Mouse (Mus musculus): ENCODE data around the gene Ppy. TPM values are rescaled to one million over a fixed set of nuclear protein-coding genes. Genes with fewer than 3 reads are reported as not detected.

Gene Ppy
- polyA plus RNA-seq, 1 experiment from 2014 or later = not detected

DNA sequence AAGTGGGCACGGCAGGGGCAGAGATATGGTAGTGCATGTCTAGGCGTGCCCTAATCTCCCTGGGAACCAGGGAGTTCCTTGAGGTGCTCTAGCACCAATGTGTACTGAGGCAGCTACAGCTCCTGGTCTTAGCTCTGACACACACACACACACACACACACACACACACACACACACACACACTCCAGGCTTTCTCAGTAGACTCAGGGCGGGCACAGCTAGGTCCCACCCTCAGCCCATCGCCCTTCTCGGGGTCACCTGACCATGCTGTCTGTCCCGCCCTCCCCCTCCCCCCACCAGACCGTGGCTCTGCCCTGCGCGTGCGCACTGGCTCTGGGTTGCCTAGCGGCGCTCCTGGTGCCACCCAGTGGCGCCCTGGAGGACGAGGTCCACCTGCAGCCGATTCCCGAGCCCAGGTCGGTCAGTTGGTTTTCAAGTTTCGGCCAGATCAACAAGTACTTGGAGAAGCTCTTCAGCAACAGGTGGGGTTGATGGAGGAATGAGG lies 4.2 kb downstream of the Ppy start:
- H3K4me2 ChIP-seq (ENCODE audit: low read depth, low read length) = peak overlapping the region; percentile 64
- ATAC-seq (replicated peaks; ENCODE audit: extremely low read depth, insufficient read depth, low FRiP score) = peak; percentile 92
- peak overlapping the region; percentile 34 for H3K4me3 ChIP-seq (ENCODE audit: low read length)
- no peaks in the 10 kb centered on the region for H3K36me3 ChIP-seq (ENCODE audit: control insufficient read depth, insufficient read depth)
- peaks cover 5% of the 10 kb centered on the region for H3K4me1 ChIP-seq (ENCODE audit: control insufficient read depth, insufficient read depth, low read length)
- H3K27ac ChIP-seq (ENCODE audit: low read length) = no peak overlapping the region
- WGBS = 5% methylated on average over 18 of the region's 18 CpGs
- peak overlapping the region; percentile 42 for H3K9ac ChIP-seq (ENCODE audit: low read length)
- peaks cover 13% of the 10 kb centered on the region for H3K27me3 ChIP-seq (ENCODE audit: control insufficient read depth, insufficient read depth, low read length)
- no peaks in the 10 kb centered on the region for H3K9me3 ChIP-seq (replicated peaks; ENCODE audit: control insufficient read depth, low read length)

DNA sequence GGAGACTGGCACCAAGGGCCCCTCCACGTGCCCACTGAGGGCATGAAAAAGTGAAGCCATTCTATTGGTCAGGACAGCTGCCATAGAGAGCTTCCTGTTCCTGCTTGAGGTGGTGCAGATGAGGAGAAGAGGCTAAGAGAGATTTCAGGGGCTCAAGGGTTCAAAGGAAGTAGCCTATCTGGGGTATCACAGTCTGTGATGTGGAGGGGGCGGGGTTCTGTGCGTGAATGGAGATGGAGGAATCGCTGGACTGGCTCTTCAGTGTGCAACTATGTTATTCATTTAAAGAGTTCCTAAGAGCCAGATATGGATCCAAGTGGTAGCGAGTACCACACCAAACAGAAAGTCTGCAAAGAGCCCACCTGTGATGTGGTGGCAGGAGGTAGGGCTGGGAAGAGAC lies 4.7 kb downstream of the Ppy start:
- Histone ChIP-seq H3K36me3 (ENCODE audit: control insufficient read depth, insufficient read depth) (no peaks in the 10 kb centered on the region), H3K9me3 (replicated peaks; ENCODE audit: control insufficient read depth, low read length) (no peaks in the 10 kb centered on the region), H3K27me3 (ENCODE audit: control insufficient read depth, insufficient read depth, low read length) (peaks cover 12% of the 10 kb centered on the region), H3K27ac (ENCODE audit: low read length) (no peak overlapping the region), H3K4me1 (ENCODE audit: control insufficient read depth, insufficient read depth, low read length) (peaks cover 5% of the 10 kb centered on the region), H3K4me3 (ENCODE audit: low read length) (peak overlapping the region; percentile 34; the same call in 1 of the 2 replicates), H3K4me2 (ENCODE audit: low read depth, low read length) (peak overlapping the region; percentile 64), H3K9ac (ENCODE audit: low read length) (no peak overlapping the region)
- no peak for ATAC-seq (replicated peaks; ENCODE audit: extremely low read depth, insufficient read depth, low FRiP score)
- 52% methylated on average over 5 of the region's 5 CpGs for whole genome bisulfite sequencing

DNA sequence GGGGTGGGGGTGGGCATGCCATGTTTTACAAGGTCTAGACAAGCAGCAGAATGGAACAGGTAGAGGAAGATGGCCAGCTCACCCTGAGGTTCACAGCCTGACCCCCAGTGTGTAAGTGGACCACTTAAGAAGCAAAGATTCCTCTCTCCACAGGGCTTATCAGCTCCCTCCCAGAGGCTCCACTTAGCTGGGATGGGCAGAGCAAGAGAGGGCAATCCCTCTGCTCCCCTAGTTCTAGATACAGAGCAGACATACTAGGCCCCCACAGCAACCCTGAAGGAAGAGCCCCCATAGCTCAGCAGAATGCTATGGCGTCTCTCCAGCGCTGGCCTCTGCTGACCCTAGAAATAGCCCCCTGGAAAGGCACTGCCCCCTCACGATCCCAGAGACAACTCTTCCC lies 5.4 kb downstream of the Ppy start:
- H3K27ac ChIP-seq (ENCODE audit: low read length) = no peak overlapping the region
- H3K27me3 ChIP-seq (ENCODE audit: control insufficient read depth, insufficient read depth, low read length) = peaks cover 6% of the 10 kb centered on the region
- no peak overlapping the region for H3K4me2 ChIP-seq (ENCODE audit: low read depth, low read length)
- H3K9ac ChIP-seq (ENCODE audit: low read length) = no peak overlapping the region
- ATAC-seq (replicated peaks; ENCODE audit: extremely low read depth, insufficient read depth, low FRiP score) = no peak
- H3K9me3 ChIP-seq (replicated peaks; ENCODE audit: control insufficient read depth, low read length) = no peaks in the 10 kb centered on the region
- 75% methylated on average over 3 of the region's 3 CpGs for WGBS
- no peaks in the 10 kb centered on the region for H3K36me3 ChIP-seq (ENCODE audit: control insufficient read depth, insufficient read depth)
- peaks cover 5% of the 10 kb centered on the region for H3K4me1 ChIP-seq (ENCODE audit: control insufficient read depth, insufficient read depth, low read length)
- H3K4me3 ChIP-seq (ENCODE audit: low read length) = no peak overlapping the region

DNA sequence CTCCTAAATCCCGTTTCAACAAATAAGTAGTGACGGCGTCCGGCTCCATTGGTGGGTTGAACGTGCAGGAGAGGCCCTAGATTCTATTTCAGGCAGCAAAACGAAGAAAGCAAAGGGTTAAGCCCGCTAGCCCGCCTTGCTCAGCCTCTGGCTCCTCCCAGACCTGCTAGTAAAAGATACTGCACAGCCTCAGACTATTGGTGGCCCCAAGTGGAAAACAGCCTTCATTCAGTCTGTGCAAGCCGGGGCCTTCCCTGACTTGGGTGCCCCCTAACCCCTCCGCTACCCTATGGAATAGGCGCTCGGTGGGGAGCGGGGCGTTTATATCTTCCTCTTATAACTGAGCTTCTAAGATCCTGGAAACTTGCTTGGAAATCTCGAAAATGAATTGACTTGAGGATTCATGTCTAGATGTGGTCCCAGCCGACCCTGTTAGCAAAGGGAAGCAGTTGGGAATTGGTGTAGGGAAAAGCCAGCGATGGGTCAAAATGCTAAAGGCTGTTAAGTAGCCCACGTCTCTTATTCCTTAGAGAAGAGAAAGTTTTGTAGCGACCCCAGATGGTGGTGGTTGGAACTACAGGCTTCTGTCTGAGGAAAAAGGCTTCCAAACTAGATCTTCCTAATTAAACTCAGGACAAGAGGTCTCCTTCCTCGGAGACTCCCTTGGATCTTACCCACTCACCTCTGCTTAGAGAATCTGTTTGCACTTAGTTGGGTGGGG lies 11.9 kb downstream of the Ppy start:
- under 1% methylated on average over 20 of the region's 20 CpGs for WGBS
- Histone ChIP-seq H3K4me2 (ENCODE audit: low read depth, low read length) (peak overlapping the region; percentile 98), H3K36me3 (ENCODE audit: control insufficient read depth, insufficient read depth) (no peaks in the 10 kb centered on the region), H3K27ac (ENCODE audit: low read length) (peak overlapping the region; percentile 77), H3K9ac (ENCODE audit: low read length) (peak overlapping the region; percentile 76), H3K9me3 (replicated peaks; ENCODE audit: control insufficient read depth, low read length) (no peaks in the 10 kb centered on the region), H3K4me1 (ENCODE audit: control insufficient read depth, insufficient read depth, low read length) (peaks cover 13% of the 10 kb centered on the region), H3K27me3 (ENCODE audit: control insufficient read depth, insufficient read depth, low read length) (peaks cover 3% of the 10 kb centered on the region; the same call in 1 of the 2 replicates), H3K4me3 (ENCODE audit: low read length) (peak overlapping the region; percentile 71)
- ATAC-seq (replicated peaks; ENCODE audit: extremely low read depth, insufficient read depth, low FRiP score) = peak; percentile 61

DNA sequence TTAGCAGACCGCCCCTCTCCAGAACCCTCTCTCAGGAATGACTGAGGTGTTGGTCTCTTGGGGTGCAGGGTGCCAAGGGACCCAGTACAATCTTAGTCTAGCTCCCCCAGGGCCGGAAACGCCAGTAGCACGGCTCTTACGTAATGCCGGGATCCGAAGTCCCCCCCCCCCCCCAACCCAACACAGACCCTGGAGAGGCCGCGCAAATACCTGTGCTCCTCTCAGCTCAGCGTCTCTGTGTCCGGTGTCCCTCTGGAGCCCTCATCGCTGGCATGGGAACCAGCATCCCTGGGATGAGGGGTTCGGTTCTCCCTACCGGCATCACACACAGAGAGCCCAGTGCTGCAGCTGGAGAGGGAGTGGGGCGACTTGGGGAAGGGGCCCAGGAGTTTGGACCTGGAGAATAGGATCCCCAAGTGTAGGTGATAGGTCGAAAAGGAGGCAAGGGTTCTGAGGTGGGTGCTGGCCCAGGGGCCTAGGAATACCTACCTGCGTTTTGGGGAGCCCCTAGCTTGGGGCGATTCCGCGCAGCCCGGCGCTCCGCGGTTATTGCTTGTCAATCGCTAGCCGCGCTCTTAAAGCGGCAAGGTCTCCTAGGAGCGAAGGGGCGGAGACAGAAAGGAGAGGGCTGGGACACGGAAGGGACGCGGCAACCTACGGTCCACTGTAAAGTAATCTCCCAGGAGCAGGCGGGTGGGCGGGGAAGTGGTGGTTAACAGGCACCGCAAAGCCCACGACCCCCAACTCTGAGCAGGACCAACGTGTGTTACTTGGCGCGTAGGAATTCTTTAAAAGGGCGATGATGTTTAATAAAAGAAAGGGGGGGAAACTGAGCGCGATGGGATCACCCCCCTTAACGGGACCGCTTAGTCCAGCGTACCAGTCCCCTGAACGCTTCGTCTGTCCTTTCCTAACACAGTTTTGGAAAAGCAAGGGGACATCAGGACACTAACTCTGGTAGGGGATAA lies 12.9 kb downstream of the Ppy start, which contains the start of gene Mpp2:
Gene Mpp2, minus strand, starts transcription at position 585 of the 968 bp plus-strand sequence.
- under 1% methylated on average over 49 of the region's 49 CpGs for WGBS
- Histone ChIP-seq H3K9ac (ENCODE audit: low read length) (peak within 1 kb of the TSS; percentile 76), H3K4me1 (ENCODE audit: control insufficient read depth, insufficient read depth, low read length) (peaks cover 13% of the 10 kb centered on the region), H3K36me3 (ENCODE audit: control insufficient read depth, insufficient read depth) (no peaks in the 10 kb centered on the region), H3K4me3 (ENCODE audit: low read length) (peak within 1 kb of the TSS; percentile 71), H3K27me3 (ENCODE audit: control insufficient read depth, insufficient read depth, low read length) (peaks cover 3% of the 10 kb centered on the region; the same call in 1 of the 2 replicates), H3K4me2 (ENCODE audit: low read depth, low read length) (peak within 1 kb of the TSS; percentile 98), H3K9me3 (replicated peaks; ENCODE audit: control insufficient read depth, low read length) (no peaks in the 10 kb centered on the region), H3K27ac (ENCODE audit: low read length) (peak within 1 kb of the TSS; percentile 79)
- ATAC-seq (replicated peaks; ENCODE audit: extremely low read depth, insufficient read depth, low FRiP score) = peak; percentile 72

DNA sequence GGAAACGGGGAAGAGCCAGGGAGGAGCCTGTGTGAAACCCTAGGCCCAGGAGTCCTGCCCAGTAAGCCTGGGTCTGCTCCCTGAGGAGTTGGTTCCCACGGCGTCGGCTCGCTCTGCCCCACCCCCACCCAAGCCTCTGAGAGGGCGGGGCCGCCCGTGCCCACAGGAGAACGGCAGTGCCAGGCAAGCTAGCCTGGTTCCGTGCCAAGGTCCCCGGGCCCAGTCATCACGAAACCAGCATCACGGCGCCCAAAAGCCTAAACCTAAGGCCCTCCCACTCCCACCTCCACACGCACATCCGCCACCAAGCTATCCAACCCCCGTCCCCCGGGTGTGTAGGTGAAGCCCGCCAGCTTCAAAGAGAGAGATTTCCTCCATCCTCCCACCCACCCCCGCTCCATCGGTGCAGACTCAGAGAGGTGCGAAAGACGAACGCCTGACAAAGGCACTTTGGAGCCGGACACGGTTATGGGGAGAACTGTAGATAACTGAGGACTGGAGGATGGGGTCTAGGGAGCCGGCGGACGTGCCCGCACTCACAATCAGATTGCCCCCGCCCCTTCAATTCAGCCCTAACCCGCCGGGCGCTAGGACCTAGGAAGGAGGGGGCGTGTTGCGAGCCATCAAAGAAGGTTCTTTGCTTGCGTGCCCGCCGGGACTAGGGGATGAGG lies 13.9 kb downstream of the Ppy start:
- H3K27ac ChIP-seq (ENCODE audit: low read length) = peak overlapping the region; percentile 79
- H3K4me1 ChIP-seq (ENCODE audit: control insufficient read depth, insufficient read depth, low read length) = peaks cover 20% of the 10 kb centered on the region
- peak overlapping the region; percentile 98 for H3K4me2 ChIP-seq (ENCODE audit: low read depth, low read length)
- H3K9me3 ChIP-seq (replicated peaks; ENCODE audit: control insufficient read depth, low read length) = no peaks in the 10 kb centered on the region
- H3K4me3 ChIP-seq (ENCODE audit: low read length) = peak overlapping the region; percentile 71
- 0% methylated on average over 39 of the region's 39 CpGs for WGBS
- H3K27me3 ChIP-seq (ENCODE audit: control insufficient read depth, insufficient read depth, low read length) = peaks cover 3% of the 10 kb centered on the region; the same call in 1 of the 2 replicates
- peak; percentile 61 for ATAC-seq (replicated peaks; ENCODE audit: extremely low read depth, insufficient read depth, low FRiP score)
- no peaks in the 10 kb centered on the region for H3K36me3 ChIP-seq (ENCODE audit: control insufficient read depth, insufficient read depth)
- H3K9ac ChIP-seq (ENCODE audit: low read length) = peak overlapping the region; percentile 76

DNA sequence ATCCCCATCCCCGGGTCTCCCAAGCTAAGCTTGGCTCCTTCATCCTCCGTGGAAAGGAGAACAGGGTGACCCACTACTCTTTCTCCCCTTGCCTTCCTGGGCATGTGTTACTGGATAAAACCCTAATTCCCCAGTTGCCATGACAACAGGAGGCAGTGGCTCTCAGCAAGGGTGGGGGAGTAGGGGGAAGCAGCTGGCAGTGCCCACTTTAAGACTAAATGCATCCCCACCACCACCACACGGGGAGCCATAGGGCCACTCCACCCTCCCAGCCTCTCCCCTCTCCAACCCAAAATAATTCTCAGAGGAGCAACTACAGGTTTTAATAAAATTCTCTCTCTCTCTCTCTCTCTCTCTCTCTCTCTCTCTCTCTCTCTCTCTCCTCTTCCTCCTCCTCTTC lies 14.8 kb downstream of the Ppy start:
- H3K4me3 ChIP-seq (ENCODE audit: low read length) = no peak overlapping the region
- no peaks in the 10 kb centered on the region for H3K9me3 ChIP-seq (replicated peaks; ENCODE audit: control insufficient read depth, low read length)
- peaks cover 23% of the 10 kb centered on the region for H3K4me1 ChIP-seq (ENCODE audit: control insufficient read depth, insufficient read depth, low read length)
- H3K4me2 ChIP-seq (ENCODE audit: low read depth, low read length) = peak overlapping the region; percentile 98
- H3K36me3 ChIP-seq (ENCODE audit: control insufficient read depth, insufficient read depth) = no peaks in the 10 kb centered on the region
- peak overlapping the region; percentile 15; the same call in 1 of the 2 replicates for H3K9ac ChIP-seq (ENCODE audit: low read length)
- WGBS = 22% methylated on average over 3 of the region's 3 CpGs
- no peak for ATAC-seq (replicated peaks; ENCODE audit: extremely low read depth, insufficient read depth, low FRiP score)
- H3K27ac ChIP-seq (ENCODE audit: low read length) = no peak overlapping the region; the same call in 1 of the 2 replicates
- peaks cover under 1% of the 10 kb centered on the region; the same call in 1 of the 2 replicates for H3K27me3 ChIP-seq (ENCODE audit: control insufficient read depth, insufficient read depth, low read length)

DNA sequence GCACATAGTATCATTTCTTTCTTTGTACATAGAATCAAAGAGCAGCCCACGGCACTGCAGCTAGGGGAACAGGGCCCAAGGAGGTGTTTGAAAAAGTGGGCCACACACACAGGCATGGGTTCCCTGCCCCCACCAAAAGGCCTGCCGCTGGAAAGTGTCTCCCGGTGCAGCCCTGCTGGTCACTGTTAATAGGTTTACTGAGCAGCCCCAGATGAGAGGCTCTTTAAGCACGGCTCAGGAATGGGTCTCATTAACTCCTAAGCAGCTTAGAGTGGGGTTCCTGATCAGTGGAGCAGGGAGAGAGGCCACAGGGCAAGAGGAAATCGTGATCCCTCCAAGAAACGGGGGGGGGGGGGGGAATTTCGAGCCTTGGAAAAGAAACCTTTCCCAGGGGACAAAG lies 17.0 kb downstream of the Ppy start:
- H3K4me1 ChIP-seq (ENCODE audit: control insufficient read depth, insufficient read depth, low read length) = peaks cover 19% of the 10 kb centered on the region
- H3K27me3 ChIP-seq (ENCODE audit: control insufficient read depth, insufficient read depth, low read length) = no peaks in the 10 kb centered on the region; the same call in 1 of the 2 replicates
- H3K36me3 ChIP-seq (ENCODE audit: control insufficient read depth, insufficient read depth) = no peaks in the 10 kb centered on the region
- H3K9me3 ChIP-seq (replicated peaks; ENCODE audit: control insufficient read depth, low read length) = no peaks in the 10 kb centered on the region
- no peak overlapping the region for H3K9ac ChIP-seq (ENCODE audit: low read length)
- no peak overlapping the region for H3K27ac ChIP-seq (ENCODE audit: low read length)
- WGBS = 59% methylated on average over 7 of the region's 7 CpGs
- no peak overlapping the region for H3K4me2 ChIP-seq (ENCODE audit: low read depth, low read length)
- H3K4me3 ChIP-seq (ENCODE audit: low read length) = no peak overlapping the region
- ATAC-seq (replicated peaks; ENCODE audit: extremely low read depth, insufficient read depth, low FRiP score) = no peak

Measured in heart, embryonic 16.5 days (tissue).